In genomic region chr6:92231762-92232161, GRCm38 (mm10) we compare ENCODE assay signal across 29 mouse cellular contexts. TPM values are rescaled to one million over a fixed set of nuclear protein-coding genes. Genes with fewer than 3 reads are reported as not detected.
"Had no signal": no experiment of that assay in that cellular context is flagged by ENCODE, and none has a peak within 500 bp of the region (broad histone marks: within the 10 kb centered on the region; RNA-seq: fewer than 3 reads in every experiment).

No protein-coding gene starts in this region.

- H3K4me1 ChIP-seq: heart, embryonic 13.5 days; heart, embryonic 15.5 days; hindbrain, embryonic 13.5 days; hindbrain, embryonic 15.5 days; limb, embryonic 13.5 days; limb, embryonic 15.5 days; liver, embryonic 12.5 days had no signal

- H3K36me3 ChIP-seq: heart, embryonic 13.5 days; heart, embryonic 15.5 days; hindbrain, embryonic 13.5 days; hindbrain, embryonic 15.5 days; limb, embryonic 13.5 days; limb, embryonic 15.5 days; liver, embryonic 12.5 days had no signal

- H3K9me3 ChIP-seq: heart, embryonic 13.5 days; heart, embryonic 15.5 days; hindbrain, embryonic 13.5 days; hindbrain, embryonic 15.5 days; limb, embryonic 13.5 days; limb, embryonic 15.5 days; liver, embryonic 12.5 days had no signal

- H3K4me2 ChIP-seq: heart, embryonic 11.5 days; heart, embryonic 13.5 days; heart, embryonic 15.5 days; hindbrain, embryonic 13.5 days; hindbrain, embryonic 15.5 days; limb, embryonic 13.5 days; limb, embryonic 15.5 days; liver, embryonic 12.5 days had no signal

- H3K9ac ChIP-seq: forebrain, postnatal 0 days; heart, embryonic 13.5 days; heart, embryonic 15.5 days; hindbrain, embryonic 13.5 days; hindbrain, embryonic 15.5 days; limb, embryonic 13.5 days; limb, embryonic 15.5 days; liver, embryonic 12.5 days; liver, embryonic 14.5 days had no signal

- DNase-seq: forebrain, postnatal 0 days; gastrocnemius, postnatal 14 days; gastrocnemius, postnatal 36 days; heart, adult 11 months; heart, adult 2 months; heart, postnatal 14 days; heart, postnatal 36 days; layer of hippocampus, adult 9-11 months; layer of hippocampus, postnatal 36 days; left cerebral cortex, postnatal 4 days; lung, adult 18-20 months had no signal

- H3K27me3 ChIP-seq: heart, embryonic 15.5 days; hindbrain, embryonic 13.5 days; hindbrain, embryonic 15.5 days; limb, embryonic 13.5 days; limb, embryonic 15.5 days; liver, embryonic 12.5 days had no signal

- ATAC-seq: forebrain, postnatal 0 days; hindbrain, postnatal 0 days; intestine, embryonic 16.5 days; liver, embryonic 12.5 days had no signal

- H3K4me3 ChIP-seq: heart, adult 2 months; heart, embryonic 13.5 days; heart, embryonic 15.5 days; hindbrain, embryonic 13.5 days; hindbrain, embryonic 15.5 days; limb, embryonic 13.5 days; limb, embryonic 15.5 days; liver, embryonic 12.5 days had no signal

- H3K27ac ChIP-seq: heart, adult 2 months; heart, embryonic 13.5 days; heart, embryonic 15.5 days; hindbrain, embryonic 13.5 days; hindbrain, embryonic 15.5 days; hindbrain, postnatal 0 days; kidney, postnatal 0 days; limb, embryonic 13.5 days; limb, embryonic 15.5 days; liver, embryonic 12.5 days; liver, embryonic 14.5 days had no signal

RNA-seq across cellular contexts. Expression of gene Trh, which starts 12.7 kb away (rescaled TPM):
- polyA plus RNA-seq: gonadal fat pad, adult 2 months; heart, adult 2 months; heart, postnatal 0 days; large intestine, adult 2 months; limb, embryonic 11.5 days; limb, embryonic 13.5 days; limb, embryonic 15.5 days; liver, adult 2 months; liver, embryonic 12.5 days; liver, embryonic 16.5 days had no signal
